Mouse (Mus musculus): ENCODE measurements at regions not wholly inside any gene's neighbourhood (a gene's known extent, or its start where the extent isn't known, plus 50 kb on each side); places are given as distances from the start of the nearest gene placed in this dataset.
"Not testable (repeated sequence)": the region's sequence is repeated elsewhere in the genome, so short reads cannot be mapped to it uniquely, and the experiment has no call there.

DNA sequence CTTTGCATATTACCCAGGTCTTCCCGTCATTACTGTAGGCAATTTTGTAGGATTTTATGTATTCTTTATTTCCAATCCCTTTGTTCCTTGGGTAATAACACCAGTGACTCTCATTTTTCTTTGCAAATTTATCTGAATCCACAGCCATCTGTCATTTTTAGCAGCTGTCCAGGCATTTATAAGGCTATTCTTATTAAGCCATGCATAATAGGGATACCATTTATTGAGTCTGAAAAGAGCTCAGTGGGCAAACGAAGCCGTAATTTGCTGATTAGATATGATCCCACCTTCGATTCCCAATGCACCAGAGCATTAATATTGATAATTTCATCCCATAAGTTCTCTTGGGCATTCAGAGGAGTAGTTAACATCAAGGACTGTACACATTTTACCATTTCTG lies 243.3 kb upstream of the Tacstd2 start:
- WGBS: 79% methylated on average over 4 of the region's 4 CpGs

GRCm38 (mm10) chr6:67754102-67754501 lies 218.5 kb upstream of the Tacstd2 start:
- not testable (repeated sequence) for H3K27ac ChIP-seq (ENCODE audit: insufficient read depth, low read depth, low read length); H3K4me3 ChIP-seq (ENCODE audit: insufficient read depth, low read depth, low read length); H3K27me3 ChIP-seq (replicated peaks; ENCODE audit: control insufficient read depth, insufficient read depth, low read length); DNase-seq; H3K36me3 ChIP-seq (ENCODE audit: control insufficient read depth, insufficient read depth, low read length); H3K4me1 ChIP-seq (ENCODE audit: control insufficient read depth, insufficient read depth, low read length)
- WGBS: 77% methylated on average over 1 of the region's 1 CpGs

More for the DNA sequence above, 243.3 kb upstream of the Tacstd2 start:
- Histone ChIP-seq H3K27ac (ENCODE audit: insufficient read depth, low read depth, low read length) (no peak overlapping the region), H3K4me1 (ENCODE audit: control insufficient read depth, insufficient read depth, low read length) (no peaks in the 10 kb centered on the region), H3K27me3 (replicated peaks; ENCODE audit: control insufficient read depth, insufficient read depth, low read length) (no peaks in the 10 kb centered on the region), H3K36me3 (ENCODE audit: control insufficient read depth, insufficient read depth, low read length) (no peaks in the 10 kb centered on the region), H3K4me3 (ENCODE audit: insufficient read depth, low read depth, low read length) (no peak overlapping the region)
- no peak for DNase-seq
- TF ChIP-seq POLR2A (IDR thresholded peaks at IDR 0.05; ENCODE audit: low read depth, low read length): no peak
- no peak for TF ChIP-seq CTCF (conservative IDR thresholded peaks at IDR 0.05; ENCODE audit: insufficient read depth, insufficient read length, low read depth, low read length)

DNA sequence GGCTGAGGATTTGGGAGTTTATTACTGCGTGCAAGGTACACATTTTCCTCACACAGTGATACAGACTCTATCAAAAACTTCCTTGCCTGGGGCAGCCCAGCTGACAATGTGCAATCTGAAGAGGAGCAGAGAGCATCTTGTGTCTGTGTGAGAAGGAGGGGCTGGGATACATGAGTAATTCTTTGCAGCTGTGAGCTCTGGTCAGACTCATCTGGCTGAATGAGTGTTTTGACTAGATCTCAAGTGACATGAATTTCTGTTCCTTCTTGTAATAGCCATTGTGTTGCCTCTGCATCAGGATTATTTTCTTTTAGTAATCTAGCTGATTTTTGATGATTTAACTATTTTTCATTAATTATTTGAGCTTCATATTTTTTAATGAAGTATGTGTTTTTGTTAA lies 190.0 kb upstream of the Tacstd2 start:
- DNase-seq: no peak
- no peak overlapping the region for H3K27ac ChIP-seq (ENCODE audit: insufficient read depth, low read depth, low read length)
- H3K27me3 ChIP-seq (replicated peaks; ENCODE audit: control insufficient read depth, insufficient read depth, low read length): no peaks in the 10 kb centered on the region
- H3K36me3 ChIP-seq (ENCODE audit: control insufficient read depth, insufficient read depth, low read length): no peaks in the 10 kb centered on the region
- H3K4me1 ChIP-seq (ENCODE audit: control insufficient read depth, insufficient read depth, low read length): no peaks in the 10 kb centered on the region
- 58% methylated on average over 1 of the region's 1 CpGs for WGBS
- no peak overlapping the region for H3K4me3 ChIP-seq (ENCODE audit: insufficient read depth, low read depth, low read length)
- TF ChIP-seq POLR2A (IDR thresholded peaks at IDR 0.05; ENCODE audit: low read depth, low read length): no peak
- no peak for TF ChIP-seq CTCF (conservative IDR thresholded peaks at IDR 0.05; ENCODE audit: insufficient read depth, insufficient read length, low read depth, low read length)

DNA sequence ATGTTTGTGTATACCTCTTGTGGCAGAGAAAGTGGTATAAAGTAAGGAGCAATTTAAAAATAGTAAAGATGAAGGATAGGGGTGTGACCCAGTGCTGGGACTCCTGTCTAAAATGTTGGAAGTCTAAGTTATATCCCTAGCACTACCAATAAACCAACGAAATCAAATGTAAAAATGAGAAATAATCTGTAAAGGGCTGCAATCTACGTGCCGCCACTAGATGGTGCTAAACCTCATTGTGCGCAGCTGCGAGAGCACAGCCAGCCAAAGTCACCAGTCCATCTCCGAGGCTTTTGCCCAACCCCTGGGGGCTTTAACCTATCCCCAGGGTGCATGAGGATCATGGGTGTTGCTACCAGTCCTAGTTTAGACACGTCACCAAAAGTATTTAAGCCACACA lies 163.4 kb upstream of the Tacstd2 start:
- 16% methylated on average over 6 of the region's 7 CpGs for WGBS
- not testable (repeated sequence) for DNase-seq; H3K4me3 ChIP-seq (ENCODE audit: insufficient read depth, low read depth, low read length); H3K27me3 ChIP-seq (replicated peaks; ENCODE audit: control insufficient read depth, insufficient read depth, low read length); H3K27ac ChIP-seq (ENCODE audit: insufficient read depth, low read depth, low read length); H3K36me3 ChIP-seq (ENCODE audit: control insufficient read depth, insufficient read depth, low read length); H3K4me1 ChIP-seq (ENCODE audit: control insufficient read depth, insufficient read depth, low read length)

- peak; percentile 3 for DNase-seq
- H3K4me3 ChIP-seq (ENCODE audit: insufficient read depth, low read depth, low read length); H3K36me3 ChIP-seq (ENCODE audit: control insufficient read depth, insufficient read depth, low read length); H3K4me1 ChIP-seq (ENCODE audit: control insufficient read depth, insufficient read depth, low read length); H3K27ac ChIP-seq (ENCODE audit: insufficient read depth, low read depth, low read length); H3K27me3 ChIP-seq (replicated peaks; ENCODE audit: control insufficient read depth, insufficient read depth, low read length): not testable (repeated sequence)
- 59% methylated on average over 3 of the region's 3 CpGs for WGBS
Measured at GRCm38 (mm10) chr6:67690997-67691396, 155.4 kb upstream of the Tacstd2 start.

GRCm38 (mm10) chr6:67683105-67683504 lies 147.5 kb upstream of the Tacstd2 start:
- WGBS: 64% methylated on average over 3 of the region's 3 CpGs

GRCm38 (mm10) chr6:67681641-67682040 lies 146.0 kb upstream of the Tacstd2 start:
- not testable (repeated sequence) for H3K36me3 ChIP-seq (ENCODE audit: control insufficient read depth, insufficient read depth, low read length); H3K4me1 ChIP-seq (ENCODE audit: control insufficient read depth, insufficient read depth, low read length); H3K4me3 ChIP-seq (ENCODE audit: insufficient read depth, low read depth, low read length); DNase-seq; H3K27ac ChIP-seq (ENCODE audit: insufficient read depth, low read depth, low read length); H3K27me3 ChIP-seq (replicated peaks; ENCODE audit: control insufficient read depth, insufficient read depth, low read length)
- WGBS: 27% methylated on average over 10 of the region's 10 CpGs

More at GRCm38 (mm10) chr6:67683105-67683504, 147.5 kb upstream of the Tacstd2 start:
- H3K4me1 ChIP-seq (ENCODE audit: control insufficient read depth, insufficient read depth, low read length); DNase-seq; H3K4me3 ChIP-seq (ENCODE audit: insufficient read depth, low read depth, low read length); H3K36me3 ChIP-seq (ENCODE audit: control insufficient read depth, insufficient read depth, low read length); H3K27ac ChIP-seq (ENCODE audit: insufficient read depth, low read depth, low read length); H3K27me3 ChIP-seq (replicated peaks; ENCODE audit: control insufficient read depth, insufficient read depth, low read length): not testable (repeated sequence)

- DNase-seq: peak; percentile 4
- not testable (repeated sequence) for H3K36me3 ChIP-seq (ENCODE audit: control insufficient read depth, insufficient read depth, low read length); H3K4me1 ChIP-seq (ENCODE audit: control insufficient read depth, insufficient read depth, low read length); H3K27ac ChIP-seq (ENCODE audit: insufficient read depth, low read depth, low read length); H3K4me3 ChIP-seq (ENCODE audit: insufficient read depth, low read depth, low read length); H3K27me3 ChIP-seq (replicated peaks; ENCODE audit: control insufficient read depth, insufficient read depth, low read length)
- WGBS: 32% methylated on average over 1 of the region's 1 CpGs
Measured at GRCm38 (mm10) chr6:67679106-67679505, 143.5 kb upstream of the Tacstd2 start.

DNA sequence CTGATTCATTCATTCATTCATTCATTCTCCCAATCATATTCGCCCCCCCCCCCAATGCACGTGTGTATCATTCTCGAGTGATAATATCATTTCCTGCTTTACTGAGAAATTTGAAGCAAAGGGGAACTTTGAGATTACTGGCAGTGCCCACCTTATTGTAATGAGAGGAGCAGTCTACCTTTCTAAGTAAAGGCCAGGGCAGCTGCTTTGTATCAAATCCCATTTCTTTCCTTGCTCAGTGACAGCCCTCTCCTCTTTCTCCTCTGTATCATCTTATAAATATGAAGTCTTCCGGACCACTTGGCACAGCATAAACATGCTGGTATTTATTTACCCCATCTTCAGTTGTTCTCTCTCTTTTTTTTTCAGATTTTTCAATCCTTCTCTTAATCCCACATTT lies 139.1 kb upstream of the Tacstd2 start:
- not testable (repeated sequence) for H3K27ac ChIP-seq (ENCODE audit: insufficient read depth, low read depth, low read length); H3K4me1 ChIP-seq (ENCODE audit: control insufficient read depth, insufficient read depth, low read length); H3K4me3 ChIP-seq (ENCODE audit: insufficient read depth, low read depth, low read length); H3K36me3 ChIP-seq (ENCODE audit: control insufficient read depth, insufficient read depth, low read length); H3K27me3 ChIP-seq (replicated peaks; ENCODE audit: control insufficient read depth, insufficient read depth, low read length); DNase-seq
- WGBS: 84% methylated on average over 4 of the region's 4 CpGs

DNA sequence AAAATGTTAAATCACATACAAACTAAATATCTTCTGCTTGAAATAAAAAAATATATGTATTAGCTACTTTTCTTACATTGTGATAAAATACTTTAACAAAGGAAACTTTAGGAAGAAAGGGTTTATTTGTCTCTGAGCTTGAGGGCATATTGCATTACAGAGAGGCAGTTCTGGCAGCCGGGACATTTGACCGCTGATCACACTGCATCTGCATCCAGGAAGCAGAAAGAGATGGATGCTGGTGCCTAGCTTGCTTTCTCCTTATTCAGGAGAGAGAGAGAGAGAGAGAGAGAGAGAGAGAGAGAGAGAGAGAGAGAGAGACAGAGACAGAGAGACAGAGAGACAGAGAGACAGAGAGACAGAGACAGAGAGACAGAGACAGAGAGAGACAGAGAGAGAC lies 137.7 kb upstream of the Tacstd2 start:
- WGBS: 67% methylated on average over 2 of the region's 2 CpGs
- H3K4me3 ChIP-seq (ENCODE audit: insufficient read depth, low read depth, low read length); DNase-seq; H3K27me3 ChIP-seq (replicated peaks; ENCODE audit: control insufficient read depth, insufficient read depth, low read length); H3K4me1 ChIP-seq (ENCODE audit: control insufficient read depth, insufficient read depth, low read length); H3K27ac ChIP-seq (ENCODE audit: insufficient read depth, low read depth, low read length); H3K36me3 ChIP-seq (ENCODE audit: control insufficient read depth, insufficient read depth, low read length): not testable (repeated sequence)

DNA sequence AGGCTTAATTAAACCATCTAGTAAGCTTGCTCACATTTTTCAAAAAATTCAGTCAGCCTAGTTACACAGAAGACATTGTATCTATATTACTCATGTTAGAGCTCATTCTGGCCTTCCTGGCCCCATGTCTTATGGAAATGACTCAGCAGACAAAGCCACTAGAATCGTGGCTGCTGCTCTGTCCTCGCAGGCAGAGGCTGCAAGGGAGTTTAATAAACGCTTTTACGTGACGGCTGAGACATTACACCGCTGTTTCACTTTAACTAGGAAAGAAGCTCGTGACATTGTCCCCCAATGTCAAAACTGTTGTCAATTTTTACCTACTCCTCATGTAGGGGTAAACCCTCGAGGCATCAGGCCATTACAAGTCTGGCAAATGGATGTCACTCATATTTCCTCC lies 132.5 kb upstream of the Tacstd2 start:
- DNase-seq; H3K4me3 ChIP-seq (ENCODE audit: insufficient read depth, low read depth, low read length); H3K27ac ChIP-seq (ENCODE audit: insufficient read depth, low read depth, low read length); H3K36me3 ChIP-seq (ENCODE audit: control insufficient read depth, insufficient read depth, low read length); H3K4me1 ChIP-seq (ENCODE audit: control insufficient read depth, insufficient read depth, low read length); H3K27me3 ChIP-seq (replicated peaks; ENCODE audit: control insufficient read depth, insufficient read depth, low read length): not testable (repeated sequence)
- WGBS: 82% methylated on average over 8 of the region's 8 CpGs

Measured in kidney, adult 2 months (tissue).